Mouse (Mus musculus): Measurements from ENCODE around the gene Wipf2.
"Not testable (repeated sequence)": the region's sequence is repeated elsewhere in the genome, so short reads cannot be mapped to it uniquely, and the experiment has no call there.

Gene Wipf2

GRCm38 (mm10) chr11:98909654-98910053 lies 46.2 kb downstream of the Wipf2 start:
- no peak for DNase-seq (ENCODE audit: low spot score)

GRCm38 (mm10) chr11:98910415-98910814 lies 47.0 kb downstream of the Wipf2 start:
- DNase-seq (ENCODE audit: low spot score), result no peak

- no peak for DNase-seq (ENCODE audit: low spot score)
Observed at GRCm38 (mm10) chr11:98911498-98911897, 48.1 kb downstream of the Wipf2 start.

- no peak for DNase-seq (ENCODE audit: low spot score)
Observed at GRCm38 (mm10) chr11:98914196-98914595, 50.8 kb downstream of the Wipf2 start.

GRCm38 (mm10) chr11:98916376-98916775 lies 52.9 kb downstream of the Wipf2 start:
- not testable (repeated sequence) for DNase-seq (ENCODE audit: low spot score)

- no peak for DNase-seq (ENCODE audit: low spot score)
Observed at GRCm38 (mm10) chr11:98917428-98918005, 54.1 kb downstream of the Wipf2 start.

GRCm38 (mm10) chr11:98918231-98918630 lies 54.8 kb downstream of the Wipf2 start:
- no peak for DNase-seq (ENCODE audit: low spot score)

- DNase-seq (ENCODE audit: low spot score), result no peak
Observed at GRCm38 (mm10) chr11:98919009-98919408, 55.6 kb downstream of the Wipf2 start.

- DNase-seq (ENCODE audit: low spot score), result not testable (repeated sequence)
Observed at GRCm38 (mm10) chr11:98921813-98922212, 58.4 kb downstream of the Wipf2 start.

- DNase-seq (ENCODE audit: low spot score), result not testable (repeated sequence)
Observed at GRCm38 (mm10) chr11:98922307-98922706, 58.9 kb downstream of the Wipf2 start.

GRCm38 (mm10) chr11:98922851-98923711 lies 59.6 kb downstream of the Wipf2 start:
- DNase-seq (ENCODE audit: low spot score), result not testable (repeated sequence)

- DNase-seq (ENCODE audit: low spot score), result no peak
Observed at GRCm38 (mm10) chr11:98924633-98925175, 61.3 kb downstream of the Wipf2 start.

GRCm38 (mm10) chr11:98925265-98925721 lies 61.9 kb downstream of the Wipf2 start:
- no peak for DNase-seq (ENCODE audit: low spot score)

- DNase-seq (ENCODE audit: low spot score), result no peak
Observed at GRCm38 (mm10) chr11:98925868-98926311, 62.5 kb downstream of the Wipf2 start.

- DNase-seq (ENCODE audit: low spot score), result no peak
Observed at GRCm38 (mm10) chr11:98926553-98926952, 63.1 kb downstream of the Wipf2 start.

- DNase-seq (ENCODE audit: low spot score), result no peak
Observed at GRCm38 (mm10) chr11:98927438-98928076, 64.1 kb downstream of the Wipf2 start, which contains the start of gene Rara. TSS of gene Rara (plus strand) at chr11:98927818.

- no peak for DNase-seq (ENCODE audit: low spot score)
Observed at GRCm38 (mm10) chr11:98928186-98928893, 64.9 kb downstream of the Wipf2 start.

- no peak for DNase-seq (ENCODE audit: low spot score)
Observed at GRCm38 (mm10) chr11:98929503-98929902, 66.1 kb downstream of the Wipf2 start.

- no peak for DNase-seq (ENCODE audit: low spot score)
Observed at GRCm38 (mm10) chr11:98930127-98930601, 66.7 kb downstream of the Wipf2 start.

- no peak for DNase-seq (ENCODE audit: low spot score)
Observed at GRCm38 (mm10) chr11:98930773-98931512, 67.5 kb downstream of the Wipf2 start.

Measured in ovary, adult 18-20 months (tissue).